9 mouse cellular contexts compared by ENCODE assay signal in genomic region chr10:117393891-117394395, GRCm38 (mm10). TPM values are rescaled to one million over a fixed set of nuclear protein-coding genes. Genes with fewer than 3 reads are reported as not detected.
DNase-seq lines count a peak whose midpoint lies in the region; ATAC-seq lines count a peak whose summit lies in the region.
"Had no signal": no experiment of that assay in that cellular context is flagged by ENCODE, and none has a peak within 500 bp of the region (broad histone marks: within the 10 kb centered on the region; RNA-seq: fewer than 3 reads in every experiment).

No protein-coding gene starts in this region.

- peak overlapping the region; percentile 65 for H3K4me3 ChIP-seq in heart, embryonic 10.5 days
- H3K4me3 ChIP-seq in forebrain, embryonic 13.5 days, result peak overlapping the region; percentile 34
- H3K4me3 ChIP-seq in liver, embryonic 13.5 days (replicated peaks), result peak overlapping the region; percentile 55

- H3K4me1 ChIP-seq in heart, embryonic 10.5 days, result peaks cover 10% of the 10 kb centered on the region
- peaks cover 5% of the 10 kb centered on the region; the same call in 1 of the 2 replicates for H3K4me1 ChIP-seq in forebrain, embryonic 13.5 days
- H3K4me1 ChIP-seq in liver, embryonic 13.5 days (replicated peaks), result peaks cover 13% of the 10 kb centered on the region; the same call in 1 of the 2 replicates

- peaks cover 13% of the 10 kb centered on the region for H3K27me3 ChIP-seq in heart, embryonic 10.5 days (ENCODE audit: insufficient read depth, poor library complexity, severe bottlenecking)
- peaks cover 6% of the 10 kb centered on the region; the same call in 1 of the 2 replicates for H3K27me3 ChIP-seq in forebrain, embryonic 13.5 days
- 0 out of 2 replicates have a peak, but pooled peaks cover 3% of the 10 kb centered on the region for H3K27me3 ChIP-seq in liver, embryonic 13.5 days

- peak overlapping the region; percentile 59 for H3K4me2 ChIP-seq in forebrain, embryonic 13.5 days
- peak overlapping the region; percentile 75 for H3K4me2 ChIP-seq in liver, embryonic 13.5 days

- WGBS in heart, embryonic 10.5 days, result 52% methylated on average over 11 of the region's 11 CpGs
- WGBS in forebrain, embryonic 13.5 days, result 67% methylated on average over 11 of the region's 11 CpGs
- 34% methylated on average over 11 of the region's 11 CpGs for WGBS in liver, embryonic 13.5 days (ENCODE audit: insufficient replicate concordance)

- no peaks in the 10 kb centered on the region for H3K36me3 ChIP-seq in heart, embryonic 10.5 days
- no peaks in the 10 kb centered on the region for H3K36me3 ChIP-seq in forebrain, embryonic 13.5 days (ENCODE audit: poor library complexity, severe bottlenecking)
- no peaks in the 10 kb centered on the region for H3K36me3 ChIP-seq in liver, embryonic 13.5 days

- DNase-seq in heart, embryonic 10.5 days (ENCODE audit: low spot score), result no peak
- DNase-seq in heart, adult 8-10 months (ENCODE audit: low spot score), result no peak
- DNase-seq in 3T3-L1 (ENCODE audit: low read depth, low spot score), result peak; percentile 92
- no peak for DNase-seq in liver, embryonic 13.5 days
- no peak for DNase-seq in urinary bladder, postnatal 25 days (ENCODE audit: low spot score)
- DNase-seq in adrenal gland, postnatal 14 days, result no peak
- DNase-seq in layer of hippocampus, postnatal 36 days, result no peak
- DNase-seq: cerebellum, adult 9-11 months had no signal

- no peaks in the 10 kb centered on the region for H3K9me3 ChIP-seq in heart, embryonic 10.5 days
- H3K9me3 ChIP-seq in forebrain, embryonic 13.5 days (replicated peaks), result no peaks in the 10 kb centered on the region
- H3K9me3 ChIP-seq in liver, embryonic 13.5 days (replicated peaks), result no peaks in the 10 kb centered on the region

- peak overlapping the region; percentile 56 for H3K9ac ChIP-seq in forebrain, embryonic 13.5 days
- H3K9ac ChIP-seq in liver, embryonic 13.5 days, result peak overlapping the region; percentile 59

- peak overlapping the region; percentile 84 for H3K27ac ChIP-seq in heart, embryonic 10.5 days
- H3K27ac ChIP-seq in forebrain, embryonic 13.5 days, result no peak overlapping the region
- no peak overlapping the region for H3K27ac ChIP-seq in liver, embryonic 13.5 days

- no peak for ATAC-seq in forebrain, embryonic 13.5 days
- ATAC-seq in liver, embryonic 13.5 days (ENCODE audit: low read depth), result no peak

RNA-seq across cellular contexts. Expression of gene Cpsf6, which starts 14.1 kb away (rescaled TPM):
- polyA plus RNA-seq in heart, embryonic 10.5 days (2016; fragmentation: Nextera tagmentation; extraction: Ambion mirVana), result 128 and 138 TPM in 2 replicates
- total RNA-seq in heart, adult 8-10 months (2022), result 10 to 100 TPM; 27.3 to 31.2 (median 30.1) TPM
- polyA plus RNA-seq in forebrain, embryonic 13.5 days (2015; fragmentation: Nextera tagmentation; extraction: Ambion mirVana), result 242 and 248 TPM in 2 replicates
- polyA plus RNA-seq in liver, embryonic 13.5 days (2015; fragmentation: Nextera tagmentation; extraction: Ambion mirVana), result 69.2 and 87.2 TPM in 2 replicates
- 76.0 and 87.9 TPM in 2 replicates for total RNA-seq in adrenal gland, postnatal 14 days (2021)
- 100 to 1,000 TPM; 119 TPM for total RNA-seq in layer of hippocampus, postnatal 36 days (2021)
